Mouse (Mus musculus): ENCODE data around the gene Gapdh. TPM values are rescaled to one million over a fixed set of nuclear protein-coding genes. Genes with fewer than 3 reads are reported as not detected.
A peak's percentile ranks its signal among the peaks of the same experiment; 100 is the strongest.

Gapdh gene
- total RNA-seq, 2 experiments from 2014 or later, result 1,844 to 1,863 TPM

DNA sequence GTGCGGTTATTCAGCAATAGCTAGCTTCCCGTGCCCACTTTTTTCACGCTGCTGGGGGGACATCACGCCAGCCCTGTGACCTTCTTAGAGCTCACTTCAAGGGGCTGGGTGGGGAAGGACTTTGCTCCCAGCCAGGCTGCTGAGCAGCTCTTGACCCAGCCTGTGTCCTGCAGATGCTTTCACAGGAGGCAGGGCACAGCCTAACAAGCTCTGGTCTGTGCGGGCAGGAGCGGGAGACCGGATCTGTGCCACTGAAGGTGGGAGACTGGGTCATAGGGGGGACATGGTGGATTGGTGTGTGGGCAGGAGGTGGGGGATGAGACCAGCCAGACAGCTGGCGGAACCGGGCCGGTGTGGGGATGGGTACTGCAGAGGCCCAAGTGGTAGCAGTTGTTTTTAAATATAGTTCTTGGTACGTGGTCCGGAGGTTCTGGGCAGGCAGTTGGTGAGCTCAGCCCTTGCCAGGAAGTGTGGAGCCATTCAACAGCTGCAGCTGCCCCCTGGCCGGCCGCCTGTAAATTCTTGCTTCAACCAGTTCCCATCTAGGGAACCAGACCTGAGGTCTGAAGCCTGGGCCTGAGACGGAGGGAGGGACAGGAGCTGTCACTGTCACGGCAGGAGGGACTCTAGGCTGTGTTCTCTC is 17.2 kb downstream of the Gapdh start:
- peak; percentile 46 for DNase-seq

DNA sequence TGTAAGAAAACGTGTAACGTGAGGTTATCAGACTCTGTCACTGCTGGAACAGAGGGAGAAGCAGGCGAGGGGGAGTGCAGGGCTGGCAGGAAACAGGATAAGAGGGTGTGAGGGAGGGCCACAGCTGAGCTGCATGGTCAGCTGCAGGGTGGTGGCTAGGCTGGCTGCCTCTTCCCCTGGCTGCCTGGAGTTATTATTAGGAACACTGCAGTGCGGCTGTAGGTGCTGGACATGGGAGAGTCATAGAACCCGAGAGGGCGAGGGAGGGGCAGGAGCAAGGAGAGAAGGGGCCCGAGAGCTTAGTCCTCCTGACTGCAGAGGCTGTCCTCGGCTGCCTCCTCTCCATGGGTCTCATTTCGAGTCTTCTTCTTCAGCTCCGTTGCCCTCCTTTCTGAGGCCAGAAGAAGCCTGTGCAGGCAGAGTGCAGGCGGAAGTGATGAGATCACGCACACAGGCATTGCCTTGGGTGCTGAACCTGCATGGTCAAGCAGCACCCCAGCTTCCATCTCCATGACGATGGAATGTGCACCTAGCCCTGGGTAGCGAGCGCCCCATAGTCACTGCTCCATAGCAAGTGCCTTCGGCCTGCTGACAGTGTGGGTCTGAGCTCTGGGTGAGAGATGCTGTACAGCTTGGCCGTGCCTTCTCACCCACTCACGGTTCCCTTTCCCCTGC is 17.9 kb downstream of the Gapdh start:
- DNase-seq, result peak; percentile 44

DNA sequence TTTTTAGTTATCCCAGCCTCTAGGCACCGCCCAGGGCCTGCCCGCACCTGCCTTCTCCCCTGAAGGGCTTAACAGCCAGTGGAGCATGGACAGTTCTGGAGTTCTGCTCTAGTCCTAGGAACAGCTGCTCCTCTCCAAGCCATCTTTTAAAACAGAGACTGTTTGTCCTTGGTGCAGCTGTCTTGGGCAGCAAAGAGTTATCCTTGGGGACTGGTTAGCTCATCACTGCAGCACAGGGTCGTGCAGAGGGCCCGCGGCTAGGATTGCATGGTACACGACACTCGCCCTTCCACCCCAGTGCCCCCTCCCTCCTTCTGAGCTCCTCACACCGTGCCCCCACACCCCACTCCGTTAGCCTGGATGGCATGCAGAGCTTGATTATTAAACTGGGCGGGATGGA is 18.9 kb downstream of the Gapdh start:
- no peak for DNase-seq

DNA sequence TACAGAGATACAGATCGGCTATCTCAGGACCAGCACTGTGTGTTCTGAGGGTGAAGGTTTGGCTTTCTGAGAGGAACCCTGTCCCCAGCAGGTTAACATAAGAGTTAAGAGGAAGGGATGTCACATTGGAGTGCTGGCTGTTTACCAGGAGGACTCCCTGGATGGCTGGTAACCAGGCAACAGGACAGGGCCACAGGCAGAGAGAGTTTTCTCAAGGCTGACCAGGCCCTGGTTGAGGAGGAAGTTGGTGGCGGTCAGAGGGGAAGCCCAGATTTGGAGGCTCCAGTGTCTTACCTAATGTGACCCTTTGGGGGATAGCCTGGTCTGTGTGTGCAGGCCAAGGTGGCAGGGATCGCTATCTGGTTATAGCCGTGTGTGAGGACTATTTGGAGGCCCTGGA is 19.5 kb downstream of the Gapdh start:
- peak; percentile 69 for DNase-seq

DNA sequence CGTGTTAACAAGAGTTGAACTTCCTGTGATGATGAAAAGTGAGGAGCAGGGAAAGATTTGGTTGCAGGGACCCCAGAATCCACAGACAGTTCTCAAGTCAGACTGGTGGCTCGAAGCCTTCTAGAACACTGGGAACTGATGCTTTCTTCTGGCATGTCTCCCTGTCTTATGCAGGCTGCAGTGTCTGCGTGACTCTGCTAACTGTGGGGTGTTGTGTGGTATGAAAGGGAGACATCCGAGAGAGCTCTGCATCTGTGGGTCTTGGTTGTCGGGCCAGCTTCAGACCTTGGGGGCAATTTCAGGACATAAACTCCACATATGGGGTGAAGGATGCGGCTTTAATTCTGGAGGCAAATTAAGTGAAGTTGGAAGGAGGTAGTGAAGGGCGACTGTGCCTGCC is 20.1 kb downstream of the Gapdh start:
- no peak for DNase-seq

DNA sequence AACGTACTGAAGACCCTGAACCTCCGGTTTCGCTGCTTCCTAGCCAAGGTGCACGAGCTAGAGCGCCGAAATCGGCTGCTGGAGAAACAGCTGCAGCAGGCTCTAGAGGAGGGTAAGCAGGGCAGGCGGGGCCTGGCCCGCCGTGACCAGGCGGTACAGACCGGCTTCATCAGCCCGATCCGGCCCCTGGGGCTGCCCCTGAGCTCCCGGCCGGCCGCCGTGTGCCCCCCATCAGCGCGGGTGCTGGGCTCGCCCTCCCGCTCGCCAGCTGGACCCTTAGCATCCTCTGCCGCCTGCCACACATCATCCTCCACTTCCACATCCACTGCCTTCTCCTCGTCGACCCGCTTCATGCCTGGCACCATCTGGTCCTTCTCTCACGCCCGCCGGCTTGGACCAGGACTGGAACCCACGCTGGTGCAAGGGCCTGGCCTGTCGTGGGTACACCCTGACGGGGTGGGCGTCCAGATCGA is 20.8 kb downstream of the Gapdh start:
- DNase-seq, result peak; percentile 32

DNA sequence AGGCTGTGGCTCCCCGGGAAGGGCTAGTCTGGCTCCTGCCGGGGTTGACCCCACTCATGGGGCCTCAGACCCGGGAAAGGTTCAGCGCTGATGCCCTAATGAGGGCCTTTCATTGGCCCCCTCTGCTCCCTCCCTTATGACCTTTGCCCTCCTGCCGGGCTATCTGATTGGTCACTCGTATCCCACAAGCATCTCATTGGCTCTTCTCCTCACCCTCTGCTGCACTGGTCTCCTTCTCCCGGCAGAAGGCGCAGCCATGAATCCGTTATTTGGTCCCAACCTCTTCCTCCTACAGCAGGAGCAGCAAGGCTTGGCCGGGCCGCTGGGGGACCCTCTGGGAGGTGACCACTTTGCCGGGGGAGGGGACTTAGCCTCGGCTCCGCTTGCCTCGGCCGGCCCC is 21.3 kb downstream of the Gapdh start, which contains the start of gene Iffo1:
Iffo1 (plus strand) TSS at position 241 of the 400 bp plus-strand sequence.
- DNase-seq, result peak; percentile 92

DNA sequence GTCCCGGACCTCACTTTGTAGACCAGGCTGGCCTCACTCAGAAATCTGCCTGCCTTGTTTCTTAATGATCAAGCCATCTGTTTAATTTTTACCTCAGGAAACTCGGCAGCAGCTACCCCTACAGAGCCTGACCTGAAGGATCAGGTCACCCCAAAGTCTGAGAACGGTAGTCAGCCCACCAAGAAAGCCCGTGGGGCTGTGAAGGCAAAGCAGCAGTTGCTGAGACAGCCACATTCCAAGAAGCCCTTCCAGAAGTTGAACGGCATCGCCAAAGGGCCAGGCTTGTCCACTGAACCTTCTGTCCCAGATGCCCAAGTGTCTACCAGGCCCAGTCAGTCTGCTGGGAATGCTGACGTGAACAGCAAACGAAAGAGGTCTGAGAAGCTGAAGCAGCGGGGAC is 22.4 kb downstream of the Gapdh start:
- DNase-seq, result no peak

DNA sequence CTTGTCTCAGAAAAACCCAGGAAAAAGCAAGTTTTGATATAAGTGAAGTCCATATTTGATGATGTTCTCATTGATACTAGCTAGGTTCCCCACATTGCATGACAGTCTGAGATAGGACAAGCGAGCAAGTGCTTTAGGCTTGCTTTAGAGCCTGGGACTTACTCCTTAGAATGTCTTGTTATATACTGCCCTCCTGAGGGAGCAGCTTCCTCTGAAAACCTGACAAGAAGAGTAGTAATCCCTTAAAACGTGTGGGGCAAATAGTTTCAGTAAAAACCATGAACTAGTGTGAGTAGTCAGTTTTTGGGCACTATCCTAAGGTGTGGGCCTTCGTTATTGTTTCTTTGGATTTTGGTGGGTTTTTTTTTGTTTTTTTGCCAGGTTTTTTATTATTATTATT is 23.1 kb downstream of the Gapdh start:
- DNase-seq, result no peak

DNA sequence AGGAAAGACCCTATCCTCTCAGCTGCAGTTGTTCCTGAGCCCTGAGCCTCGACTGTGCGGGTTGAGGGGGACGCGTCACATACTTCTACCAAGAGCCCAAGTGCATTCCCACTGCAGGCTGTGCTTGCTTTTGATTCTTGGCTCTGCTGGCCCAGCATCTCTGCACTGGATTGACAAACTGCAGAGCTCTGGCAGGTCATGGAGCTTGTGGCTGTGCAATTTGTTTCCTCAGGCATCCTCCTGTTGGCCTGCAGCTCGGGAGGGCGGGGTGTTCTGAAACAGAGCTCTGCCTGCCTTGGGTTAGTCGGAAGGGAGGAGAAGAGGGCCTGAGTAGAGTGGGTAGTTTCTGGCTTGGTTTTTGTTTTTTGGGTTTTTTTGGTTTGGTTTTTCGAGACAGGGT is 23.8 kb downstream of the Gapdh start:
- no peak for DNase-seq

DNA sequence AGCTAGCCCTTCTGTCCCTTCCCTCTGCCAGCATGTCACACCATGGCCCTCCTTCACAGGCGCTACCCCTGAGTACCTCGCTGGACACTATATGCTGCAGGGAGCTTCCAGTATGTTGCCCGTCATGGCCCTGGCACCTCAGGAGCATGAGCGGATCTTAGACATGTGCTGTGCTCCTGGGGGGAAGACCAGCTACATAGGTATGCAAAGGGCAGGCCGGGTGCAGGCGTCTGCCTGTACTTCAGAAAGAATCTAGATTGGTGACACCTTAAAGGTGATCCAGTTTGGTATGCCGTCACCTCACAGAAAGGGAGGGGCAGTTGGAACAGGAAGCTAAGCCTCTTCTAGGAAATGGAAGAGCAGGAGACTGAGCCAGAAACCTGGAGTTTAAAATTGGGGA is 26.5 kb downstream of the Gapdh start:
- no peak for DNase-seq

DNA sequence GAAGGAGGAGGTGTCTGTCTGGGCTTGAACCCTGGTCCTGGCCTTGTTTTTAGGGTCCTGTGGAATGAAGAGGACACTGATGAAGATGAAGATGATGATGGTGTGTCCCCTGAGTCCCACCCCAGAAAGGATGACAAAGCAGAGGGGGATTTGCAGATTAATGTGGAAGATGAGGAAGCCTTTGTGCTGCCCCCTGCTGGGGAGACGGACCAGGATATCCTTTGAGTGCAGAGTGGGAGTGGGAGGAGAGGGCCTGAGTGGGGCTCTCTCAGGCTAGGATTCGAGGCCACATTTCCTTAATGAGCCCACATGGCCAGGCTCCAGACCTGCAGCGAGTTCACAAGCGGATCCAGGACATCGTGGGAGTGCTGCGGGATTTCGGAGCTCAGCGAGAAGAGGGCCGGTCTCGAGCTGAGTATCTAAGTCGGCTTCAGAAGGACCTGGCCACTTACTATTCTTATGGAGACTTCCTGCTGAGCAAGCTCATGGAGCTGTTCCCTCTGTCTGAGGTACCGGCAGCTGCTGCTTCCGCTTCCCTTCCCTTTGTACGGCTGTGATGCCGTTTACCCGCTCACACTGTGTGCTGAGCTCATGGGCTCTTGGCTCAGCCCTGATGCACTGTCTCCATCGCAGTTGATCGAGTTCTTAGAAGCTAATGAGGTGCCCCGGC is 29.1 kb downstream of the Gapdh start:
- peak; percentile 56 for DNase-seq

DNA sequence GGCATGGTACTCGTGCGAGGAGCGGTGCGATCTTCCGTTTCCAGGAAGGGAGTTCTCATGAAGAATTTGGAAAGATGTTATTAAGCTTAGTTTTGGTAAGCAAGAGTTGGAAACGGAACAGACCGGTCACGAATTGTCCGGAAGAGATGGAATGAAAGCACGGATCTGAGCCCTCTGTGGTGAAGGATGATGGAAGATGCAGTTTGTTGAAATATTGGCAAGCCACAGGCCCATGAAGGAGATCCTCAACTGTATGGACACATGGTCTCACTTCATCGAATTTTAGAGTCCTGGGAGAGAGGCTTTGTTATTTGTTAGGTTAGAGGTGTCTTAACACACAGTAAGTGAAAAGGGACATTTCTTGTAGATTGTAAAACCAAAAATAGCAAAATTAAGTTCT is 33.8 kb downstream of the Gapdh start:
- no peak for DNase-seq

DNA sequence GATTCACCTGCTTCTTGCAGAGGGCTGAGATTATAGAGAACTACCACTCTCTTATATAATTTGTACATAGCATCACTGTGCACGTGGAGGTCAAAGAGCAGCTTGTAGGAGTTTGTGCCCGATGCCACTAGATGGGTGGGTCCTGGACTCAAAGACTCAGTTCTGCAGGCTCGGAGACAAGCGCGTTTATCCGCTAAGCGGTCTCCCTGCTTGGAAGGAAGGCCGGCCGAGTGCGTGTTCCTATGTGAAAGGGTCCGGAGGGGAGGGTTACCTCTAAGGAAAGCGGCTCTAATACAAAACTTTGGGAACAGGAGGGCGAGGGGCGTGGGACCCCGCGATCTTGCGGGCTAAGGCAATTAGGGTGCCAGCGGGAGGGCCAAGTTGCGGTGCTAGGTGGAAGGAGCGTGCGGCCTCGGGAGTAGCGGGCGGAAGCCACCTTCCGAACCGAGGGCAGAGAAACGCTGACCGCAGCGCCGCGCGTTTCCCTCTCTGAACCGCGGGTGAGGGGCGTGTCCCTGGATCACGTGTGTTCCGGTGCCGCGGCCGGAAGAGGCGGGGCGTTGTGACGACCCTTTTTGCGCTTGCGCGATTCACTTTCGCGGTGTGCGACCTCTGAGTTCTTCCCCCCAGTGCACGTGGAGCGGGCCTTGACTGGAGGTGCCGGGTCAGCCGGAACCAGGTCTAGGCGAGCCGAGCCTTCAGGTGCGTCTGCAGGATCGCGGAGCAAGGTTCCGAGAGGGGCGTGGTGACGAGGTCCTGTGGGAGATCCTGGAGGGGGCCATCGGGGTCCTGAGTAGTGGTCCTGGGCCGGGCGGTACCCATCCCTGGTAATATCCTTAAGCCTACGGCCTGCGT is 34.7 kb downstream of the Gapdh start, which contains the start of gene Nop2:
Nop2 (plus strand) TSS at position 608 of the 855 bp plus-strand sequence.
- DNase-seq, result peak; percentile 92

DNA sequence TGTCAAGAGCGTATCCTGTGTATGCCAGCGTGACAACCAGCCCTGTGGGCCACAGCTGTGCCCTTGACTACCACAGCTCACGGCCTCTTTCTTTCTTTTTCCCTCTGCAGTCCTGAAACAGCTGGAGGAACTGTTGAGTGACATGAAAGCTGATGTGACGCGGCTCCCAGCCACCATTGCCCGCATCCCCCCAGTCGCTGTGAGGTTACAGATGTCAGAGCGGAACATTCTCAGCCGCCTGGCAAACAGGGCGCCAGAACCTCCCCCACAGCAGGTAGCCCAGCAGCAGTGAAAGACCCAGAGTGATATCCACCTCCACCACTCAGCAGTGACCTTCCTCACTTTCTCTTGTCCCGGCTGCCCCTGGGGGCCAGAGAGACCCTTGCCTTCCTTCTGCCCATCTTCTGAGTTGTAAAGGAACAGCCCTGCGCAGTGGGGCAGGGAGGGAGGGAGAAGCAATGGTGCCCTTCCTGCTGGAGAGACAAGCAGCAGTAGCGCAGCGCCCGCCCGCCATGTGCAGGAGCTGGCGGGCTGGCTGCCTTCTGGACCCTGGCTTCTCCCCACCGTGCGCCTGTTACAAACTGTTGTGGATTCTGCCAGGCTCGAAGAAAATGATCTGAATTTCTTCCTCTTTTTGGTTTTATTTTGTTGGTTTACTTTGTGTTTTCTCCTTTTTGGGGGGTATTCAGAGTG is 36.4 kb downstream of the Gapdh start:
- DNase-seq, result no peak

DNA sequence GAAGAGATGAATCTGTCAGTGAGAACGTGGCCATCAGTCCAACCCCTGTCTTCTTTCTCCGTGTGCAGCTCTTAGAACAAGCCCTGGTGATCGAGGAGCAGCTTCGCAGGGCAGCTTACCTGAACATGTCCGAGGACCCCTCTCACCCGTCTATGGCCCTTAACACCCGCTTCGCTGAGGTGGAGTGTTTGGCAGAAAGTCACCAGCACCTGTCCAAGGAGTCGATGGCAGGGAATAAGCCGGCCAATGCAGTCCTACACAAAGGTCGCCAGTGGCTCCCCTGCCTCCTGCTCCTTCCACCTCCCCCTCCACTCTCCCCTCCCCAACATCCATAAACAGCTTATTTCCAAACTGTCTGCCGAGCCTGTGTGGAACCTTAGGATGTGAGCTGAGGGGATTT is 37.5 kb downstream of the Gapdh start:
- no peak for DNase-seq

DNA sequence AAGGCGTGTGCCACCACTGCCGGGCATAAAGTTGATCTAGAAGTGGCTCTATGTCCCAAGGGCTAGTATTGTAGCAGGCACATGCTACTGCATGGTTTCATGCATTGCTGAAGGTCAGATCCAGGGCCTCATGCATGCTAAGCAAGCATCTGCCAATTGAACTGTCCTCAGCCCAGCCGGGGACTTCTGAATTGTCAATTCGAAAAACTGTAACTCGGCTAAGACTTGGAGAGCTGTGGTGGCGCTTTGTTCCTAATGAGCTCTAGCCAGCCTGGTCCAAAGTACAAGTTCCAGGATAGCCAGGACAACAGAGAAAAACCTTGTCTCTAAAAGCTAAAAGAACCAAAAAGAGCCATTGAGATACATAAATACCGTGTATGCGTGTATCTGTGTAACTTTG is 46.9 kb downstream of the Gapdh start:
- DNase-seq, result no peak

DNA sequence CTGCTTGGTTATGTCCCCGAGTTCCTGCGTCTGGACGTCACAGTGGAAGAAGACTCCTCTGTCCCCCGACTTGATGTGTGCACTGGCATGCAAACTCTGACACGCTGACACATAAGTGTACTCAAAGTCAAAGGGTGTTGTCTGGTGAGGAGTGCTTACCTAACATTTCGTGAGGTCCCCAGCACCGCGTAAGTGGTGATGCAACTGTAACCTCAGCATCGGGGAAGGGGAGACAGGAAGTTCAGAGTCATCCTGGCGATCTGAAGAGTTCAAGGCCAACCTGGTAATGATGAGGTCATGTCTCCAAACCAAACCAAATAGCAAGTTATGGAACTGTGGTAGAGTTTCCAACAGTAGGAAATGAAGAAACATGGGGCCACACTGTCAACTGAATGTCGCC is 53.7 kb downstream of the Gapdh start:
- DNase-seq, result no peak
